In the genomic region with DNA sequence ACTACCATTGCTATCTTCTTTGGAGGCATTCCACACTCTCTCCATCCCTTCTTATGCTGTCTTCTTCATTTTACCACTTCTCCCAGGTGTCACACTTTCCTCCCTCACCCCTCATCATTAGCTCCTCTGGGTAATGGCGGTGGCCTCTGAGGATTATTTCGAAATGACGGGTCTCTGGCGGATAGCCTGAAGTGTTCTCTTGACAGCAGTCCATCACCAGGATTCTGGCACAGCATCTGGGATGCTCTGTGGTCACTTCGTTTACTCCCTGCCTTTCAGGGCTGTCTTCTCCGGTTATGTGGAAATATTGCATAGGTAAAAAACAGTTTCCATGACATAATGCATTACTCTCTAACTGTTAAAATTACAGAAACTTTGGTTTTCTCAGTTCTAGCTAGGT, we compare ENCODE assay signal across 16 mouse cellular contexts.
"Had no signal": no experiment of that assay in that cellular context is flagged by ENCODE, and none has a peak within 500 bp of the region (broad histone marks: within the 10 kb centered on the region; RNA-seq: fewer than 3 reads in every experiment).

No protein-coding gene starts in this region.

- DNase-seq: heart, postnatal 10 days; heart, postnatal 14 days; heart, postnatal 36 days; heart, postnatal 4 days; kidney, adult 11 months; kidney, adult 18-20 months; kidney, adult 2 months; kidney, adult 8-10 months; kidney, adult 9 months; kidney, postnatal 10 days; kidney, postnatal 14 days; kidney, postnatal 25 days; kidney, postnatal 36 days; kidney, postnatal 4 days; layer of hippocampus, adult 9-11 months; layer of hippocampus, postnatal 36 days had no signal
